Mouse (Mus musculus) cerebellum, postnatal 36 days (tissue): ENCODE measurements around the gene Pola2.
A peak's percentile ranks its signal among the peaks of the same experiment; 100 is the strongest.

ENCODE experiments used
- DNase-seq, 2 experiments: peaks; one replicate each; pipeline ENCODE4 v3.0.0; 2021 to 2022; ENCODE audit warnings: mixed read lengths in 2 of 2

The Pola2 gene

DNA sequence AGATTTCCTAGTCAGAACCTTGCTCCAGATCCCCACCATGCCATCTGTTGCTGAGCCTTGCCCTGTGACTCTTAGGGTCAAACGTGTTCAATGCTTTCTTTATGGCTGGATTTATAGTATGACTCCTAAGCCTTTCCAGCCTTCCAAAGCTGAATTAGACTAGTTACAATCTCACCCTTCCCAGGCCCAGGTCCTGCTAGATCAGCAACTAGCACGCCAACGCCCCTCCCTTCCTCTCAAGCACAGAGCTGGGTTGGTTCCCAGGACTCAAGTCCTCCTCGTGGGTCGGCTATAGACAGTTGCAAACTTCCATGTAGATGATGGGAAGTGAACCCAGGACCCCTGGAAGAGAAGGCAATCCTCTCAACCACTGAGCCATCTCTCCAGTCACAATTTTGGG is 28.3 kb downstream of the Pola2 start:
- no peak for DNase-seq

DNA sequence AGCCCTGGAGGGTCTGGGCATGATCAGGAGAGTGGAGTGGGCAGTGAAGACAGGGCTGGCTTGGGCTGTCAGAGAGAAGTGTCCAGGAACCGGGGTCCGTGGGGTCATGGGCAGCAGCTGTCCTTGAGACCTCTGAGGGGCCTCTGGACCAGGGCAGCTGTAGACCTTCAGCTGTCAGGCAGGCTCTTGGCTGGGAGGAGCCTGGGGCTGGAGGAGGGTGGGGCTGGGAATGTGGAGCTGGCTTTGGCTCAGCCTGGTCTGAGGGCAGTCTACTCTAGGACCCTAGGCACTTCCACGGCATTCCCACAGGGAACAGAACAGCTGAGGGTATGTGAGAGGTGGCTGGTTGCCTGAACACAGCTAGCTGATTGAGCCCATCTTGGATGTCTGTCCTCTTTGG is 28.7 kb downstream of the Pola2 start:
- no peak for DNase-seq

DNA sequence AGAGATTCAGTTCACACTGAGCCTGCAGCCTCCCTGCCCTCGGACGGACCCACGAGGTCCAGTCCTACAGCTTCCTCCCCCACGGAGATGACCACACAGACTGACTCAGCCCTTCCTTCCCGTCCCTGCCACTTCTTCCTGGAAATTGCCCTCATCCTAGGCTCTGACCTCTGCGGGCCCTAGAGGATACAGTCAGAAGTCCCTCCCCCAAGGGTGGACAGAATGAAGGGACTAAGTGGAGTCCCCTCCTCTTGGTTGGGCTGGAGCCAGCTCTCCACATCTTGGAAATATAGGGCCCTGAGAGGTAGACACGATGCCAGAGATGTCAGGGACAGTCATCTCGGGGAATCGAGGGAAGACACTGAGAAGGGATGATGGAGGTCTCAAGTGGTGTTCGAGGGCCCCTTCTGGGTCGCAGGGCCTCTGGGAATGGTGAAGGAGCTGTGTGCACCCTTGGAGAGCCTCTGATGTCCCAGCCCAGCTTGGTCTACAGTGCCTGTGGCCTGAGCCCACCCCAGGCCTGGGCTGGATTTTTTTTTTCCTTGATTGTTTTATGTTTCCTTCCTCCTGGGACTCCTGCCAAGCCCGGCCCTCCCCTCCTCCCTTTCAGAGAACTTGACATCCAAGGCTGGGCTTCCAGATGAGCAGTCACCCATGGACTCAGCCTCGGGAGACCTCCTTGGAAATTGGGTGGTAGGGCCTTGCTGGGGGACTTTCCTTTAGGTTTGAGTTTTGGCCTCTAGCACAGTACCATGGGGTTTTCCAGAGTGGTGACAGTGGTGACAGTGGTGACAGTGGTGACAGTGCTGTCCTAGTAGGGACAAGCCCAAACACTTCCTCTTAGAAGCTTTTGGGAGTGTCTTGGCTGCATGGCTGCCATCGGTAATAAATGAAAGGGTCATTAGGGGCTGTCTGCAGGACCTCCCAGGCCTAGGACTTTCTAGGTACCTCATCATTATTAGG is 34.1 kb downstream of the Pola2 start:
- DNase-seq: no peak

DNA sequence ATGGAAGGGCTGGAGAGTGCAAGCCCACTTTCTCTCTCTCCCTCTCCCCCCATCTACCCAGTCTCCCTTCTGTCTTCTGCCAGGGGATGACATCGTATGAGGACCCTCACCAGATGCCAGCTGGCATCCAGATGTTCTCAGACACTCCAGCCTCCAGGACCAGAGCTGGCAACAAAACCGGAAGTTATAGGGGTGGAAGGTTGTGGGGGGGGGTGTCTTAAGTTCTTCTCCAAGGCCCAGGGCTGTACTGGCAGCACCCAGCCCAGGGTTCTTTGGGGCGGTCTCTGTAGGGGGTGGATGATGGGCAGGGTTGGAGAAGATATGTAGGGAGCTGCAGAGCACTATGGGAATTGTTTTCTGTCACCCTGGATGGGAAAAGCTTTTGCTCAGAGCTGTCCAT is 35.5 kb downstream of the Pola2 start:
- no peak for DNase-seq

DNA sequence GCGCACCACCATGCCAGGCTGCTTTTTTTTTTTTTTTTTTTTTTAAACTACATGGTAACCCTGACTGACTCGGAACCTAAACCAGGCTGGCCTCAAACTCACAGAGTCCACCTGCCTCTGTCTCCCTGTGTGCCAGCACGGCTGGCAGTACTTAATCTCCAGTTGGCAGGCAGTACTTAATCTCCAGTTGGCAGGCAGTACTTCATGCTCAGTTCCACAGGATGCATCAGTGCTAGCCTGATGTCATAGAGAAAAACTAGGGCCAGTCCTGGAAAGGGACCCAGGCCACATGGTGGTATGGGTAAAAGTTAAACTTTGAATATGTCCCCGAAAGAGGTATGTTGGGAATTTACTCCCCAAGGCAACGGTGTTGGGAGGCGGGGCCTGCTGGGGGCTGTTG is 35.9 kb downstream of the Pola2 start:
- no peak for DNase-seq

DNA sequence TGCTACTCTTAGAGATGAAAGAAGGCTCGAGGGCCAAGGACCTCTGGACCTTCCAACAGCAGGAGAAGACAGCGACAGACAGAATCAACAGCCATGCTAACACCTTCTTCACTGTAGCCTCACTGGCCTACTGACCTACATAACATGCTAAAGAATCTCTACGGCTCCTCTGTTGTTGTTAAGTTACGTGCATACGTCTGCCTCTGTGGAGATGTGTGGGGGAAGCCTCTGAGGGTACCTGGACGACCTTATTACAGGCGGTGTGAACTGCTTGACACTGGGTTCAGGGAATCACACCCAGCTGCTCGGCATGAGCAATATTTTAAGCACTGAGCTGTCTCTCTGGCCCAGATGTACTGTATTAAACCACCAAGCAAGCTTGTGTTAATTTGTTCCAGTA is 36.5 kb downstream of the Pola2 start:
- no peak for DNase-seq

DNA sequence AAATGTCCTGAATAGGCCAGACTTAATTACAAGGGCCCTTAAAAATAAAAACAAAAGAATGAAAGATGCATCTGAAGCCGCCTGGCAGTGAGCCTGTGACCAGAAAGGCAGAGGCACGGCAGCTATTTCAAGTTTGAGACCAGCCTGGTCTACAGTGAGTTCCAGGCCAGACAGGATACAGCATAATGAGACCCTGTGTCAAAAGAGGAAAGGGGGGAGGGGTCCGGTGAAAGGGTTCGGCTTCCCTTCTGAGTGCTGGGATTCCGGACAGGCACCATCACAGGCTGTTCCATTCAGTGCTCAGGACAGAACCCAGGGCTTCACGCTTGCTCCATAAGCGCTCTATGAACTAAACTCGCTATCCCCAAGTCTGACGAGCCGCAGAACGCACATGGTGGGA is 37.0 kb downstream of the Pola2 start:
- DNase-seq: no peak

DNA sequence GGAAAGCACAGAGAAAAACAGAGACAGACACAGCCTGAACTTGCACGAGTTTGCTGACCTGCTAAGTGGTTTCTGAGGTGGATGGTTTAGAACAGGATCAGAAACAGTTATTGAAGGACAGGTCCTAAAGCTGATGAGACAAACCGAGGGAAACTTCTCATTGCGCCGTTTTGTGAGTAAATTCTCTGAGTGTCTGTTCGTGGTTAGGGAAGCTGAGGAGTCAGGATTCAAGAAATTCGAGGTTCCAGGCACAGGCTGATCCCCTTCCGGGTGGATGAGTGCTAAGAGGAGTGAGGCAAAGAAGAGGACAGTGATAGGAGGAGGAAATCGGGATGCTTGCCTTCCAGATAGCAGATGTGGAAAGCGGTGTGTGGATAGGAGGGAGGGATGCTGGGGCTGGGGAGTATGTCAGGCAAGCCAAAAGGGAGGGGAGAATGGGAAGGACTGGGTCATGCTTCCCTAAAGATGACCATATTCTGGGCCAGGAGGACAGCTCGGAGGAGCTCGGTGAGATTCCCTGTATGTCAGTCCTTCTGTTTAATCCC is 38.6 kb downstream of the Pola2 start:
- DNase-seq: no peak

DNA sequence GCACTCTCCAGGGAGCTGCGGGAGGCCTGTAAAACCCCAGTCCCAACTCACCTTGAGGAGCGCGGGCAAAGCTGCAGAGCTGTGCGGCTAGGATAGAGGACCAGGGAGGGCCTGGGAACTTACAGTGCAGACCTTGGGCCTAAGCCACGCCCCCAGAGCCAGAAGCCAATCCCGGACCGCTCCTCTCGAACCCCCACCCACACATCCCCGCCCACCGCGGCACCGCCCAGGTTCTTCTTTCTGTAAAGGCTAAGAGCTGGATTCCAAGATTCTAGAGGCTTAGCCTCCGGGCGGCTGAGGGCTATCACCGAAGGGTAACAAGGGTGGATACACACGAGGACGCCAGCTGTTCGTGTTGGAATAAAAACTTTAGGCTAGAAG is 39.3 kb downstream of the Pola2 start, which contains the start of gene Cdc42ep2:
TSS of gene Cdc42ep2 (minus strand) at position 104 of the 381 bp plus-strand sequence.
- DNase-seq: peak; percentile 94 to 97

DNA sequence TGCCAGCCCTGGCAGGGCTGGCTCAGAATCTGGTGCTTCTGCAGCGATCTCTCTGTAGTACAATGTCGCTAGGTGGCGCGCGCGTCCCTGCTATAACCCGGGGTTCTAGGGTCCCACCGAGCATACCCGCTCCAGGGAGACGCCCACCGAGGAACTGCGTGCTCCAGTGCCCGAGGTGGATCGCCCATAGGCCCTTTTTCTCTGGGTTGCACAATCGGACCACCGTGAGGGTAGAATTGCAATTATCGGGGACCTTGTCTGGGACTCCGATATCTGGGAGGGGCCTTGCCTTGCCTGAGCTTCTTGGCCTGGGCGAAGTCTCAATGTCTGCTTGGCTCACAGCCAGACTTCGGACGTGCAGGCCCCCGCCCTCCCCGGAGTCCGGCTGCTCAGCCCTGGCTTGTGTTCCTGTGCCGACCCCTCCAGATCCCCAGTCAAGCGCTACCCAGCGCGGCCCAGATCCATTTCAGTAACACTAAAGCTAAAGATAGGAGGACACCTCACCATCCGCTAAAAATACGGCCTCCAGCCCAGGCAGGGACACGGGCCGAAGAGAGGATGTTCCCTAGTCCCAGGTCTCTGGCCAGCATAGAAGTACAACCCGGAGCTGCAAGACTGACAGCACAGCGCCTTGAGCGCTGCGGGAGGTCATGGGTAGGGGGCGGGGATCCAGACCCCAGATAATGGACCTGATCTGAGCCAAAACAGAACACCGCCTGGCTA is 39.9 kb downstream of the Pola2 start:
- DNase-seq: peak; percentile 89 to 93

DNA sequence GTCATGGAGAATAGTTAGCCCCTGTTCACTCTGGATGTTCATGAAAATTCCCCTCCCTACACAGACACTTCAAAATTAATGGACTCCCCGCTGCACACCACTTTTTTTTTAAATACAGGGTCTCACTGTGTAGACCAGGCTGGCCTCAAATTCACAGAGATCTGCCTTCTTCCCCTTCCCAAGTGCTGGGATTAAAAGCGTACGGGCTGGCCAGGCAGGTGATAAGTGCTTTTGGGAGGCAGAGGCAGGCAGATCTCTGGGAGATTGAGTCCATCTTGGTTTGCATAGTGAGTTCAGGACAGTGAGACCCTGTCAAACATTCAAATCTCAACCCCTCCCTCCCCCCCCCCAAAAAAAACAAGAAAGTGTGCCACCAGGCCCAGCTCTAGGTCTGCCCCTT is 41.0 kb downstream of the Pola2 start:
- no peak for DNase-seq

DNA sequence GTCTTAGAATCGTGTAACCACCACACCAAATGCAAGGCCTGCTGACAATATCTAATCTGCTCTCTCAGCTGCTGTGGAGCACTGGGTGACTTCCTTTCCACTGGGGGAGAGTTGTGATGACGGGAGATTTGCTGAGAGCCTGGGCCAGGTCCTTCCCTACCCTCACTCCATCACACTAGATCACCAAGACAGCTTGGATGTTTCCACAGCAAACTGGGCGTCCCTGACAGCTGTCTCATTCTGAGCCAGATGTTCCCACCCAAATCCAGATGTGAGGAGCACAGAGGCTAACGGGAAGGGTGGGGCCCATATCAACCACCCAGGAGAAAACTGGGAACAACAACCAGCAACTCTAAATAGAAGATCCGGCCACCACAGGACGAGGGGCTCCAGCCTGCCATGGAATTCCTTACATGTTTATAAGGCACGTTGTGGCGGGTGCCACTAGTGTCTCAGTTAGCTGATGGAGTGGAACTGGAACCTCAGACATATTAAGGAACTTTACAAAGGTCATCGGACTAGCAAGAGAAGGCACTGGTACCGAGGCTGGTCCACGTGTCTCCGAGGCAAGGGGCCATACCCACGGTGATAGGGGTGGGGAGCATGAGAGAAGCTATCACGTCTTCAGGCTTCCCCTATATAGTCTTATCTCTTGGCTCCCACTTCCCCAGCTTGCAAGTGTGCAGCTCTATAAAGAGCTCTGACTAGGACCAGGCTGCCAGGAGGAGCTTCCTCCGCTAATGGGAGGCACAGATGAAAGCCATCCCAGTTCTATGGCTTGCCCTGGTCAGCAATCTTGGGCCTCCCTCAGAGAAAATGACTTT is 41.7 kb downstream of the Pola2 start:
- no peak for DNase-seq

DNA sequence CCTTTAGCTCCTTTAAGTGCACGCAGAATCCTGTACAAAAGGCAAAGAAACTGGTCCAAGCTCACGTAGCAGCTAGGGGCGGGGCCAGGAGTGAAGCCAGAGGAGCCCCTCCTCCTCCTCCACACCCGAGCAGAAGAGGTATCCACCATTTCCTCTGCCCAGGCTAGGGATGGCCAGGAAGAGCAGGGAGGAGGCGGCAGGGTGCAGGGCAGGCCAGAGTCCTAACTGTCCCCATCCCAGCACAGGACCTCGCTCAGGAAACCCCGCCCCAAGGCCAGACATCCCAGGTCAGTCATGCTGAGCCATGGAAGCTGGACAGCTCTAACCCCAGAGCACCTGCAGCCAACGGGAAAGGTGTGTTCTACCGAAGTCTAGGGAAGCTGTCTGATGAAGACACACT is 42.3 kb downstream of the Pola2 start:
- DNase-seq: no peak

DNA sequence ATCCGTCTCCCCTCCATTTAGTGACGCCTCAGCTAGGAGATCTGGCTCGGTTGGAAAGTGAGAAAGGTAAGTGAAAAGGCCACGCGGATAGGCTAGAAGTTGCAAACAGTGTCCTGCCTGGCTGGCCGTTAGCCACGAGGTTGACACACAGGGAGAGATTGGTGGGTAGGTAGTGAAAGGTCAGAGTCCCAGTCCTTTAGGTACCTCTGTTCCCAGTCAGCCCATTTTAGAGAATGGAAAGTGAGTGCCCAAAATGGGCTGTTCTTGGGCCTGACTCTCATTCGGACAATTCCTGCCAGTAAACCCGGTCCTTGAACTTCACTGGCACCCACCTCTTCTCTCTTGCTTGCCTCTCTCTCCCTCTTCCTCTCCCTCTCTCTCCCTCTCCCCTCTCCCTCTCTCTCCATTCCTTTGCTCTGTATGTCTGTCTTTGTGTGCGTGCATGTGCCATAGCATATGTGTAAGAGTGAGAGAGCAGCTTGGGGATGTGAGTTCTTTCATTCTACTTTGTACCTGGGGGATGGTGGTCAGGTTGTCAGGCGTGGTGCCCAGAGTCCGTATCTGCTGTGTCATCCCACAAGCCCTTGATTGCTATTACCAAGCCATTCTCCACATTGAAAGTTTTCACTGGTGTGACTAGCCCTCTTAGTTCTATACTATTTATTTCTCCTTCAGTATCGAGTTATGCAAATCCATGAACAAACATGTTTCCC is 50.8 kb downstream of the Pola2 start, which contains the start of gene Dpf2:
TSS of gene Dpf2 (minus strand) at position 4 of the 713 bp plus-strand sequence.
- no peak for DNase-seq

DNA sequence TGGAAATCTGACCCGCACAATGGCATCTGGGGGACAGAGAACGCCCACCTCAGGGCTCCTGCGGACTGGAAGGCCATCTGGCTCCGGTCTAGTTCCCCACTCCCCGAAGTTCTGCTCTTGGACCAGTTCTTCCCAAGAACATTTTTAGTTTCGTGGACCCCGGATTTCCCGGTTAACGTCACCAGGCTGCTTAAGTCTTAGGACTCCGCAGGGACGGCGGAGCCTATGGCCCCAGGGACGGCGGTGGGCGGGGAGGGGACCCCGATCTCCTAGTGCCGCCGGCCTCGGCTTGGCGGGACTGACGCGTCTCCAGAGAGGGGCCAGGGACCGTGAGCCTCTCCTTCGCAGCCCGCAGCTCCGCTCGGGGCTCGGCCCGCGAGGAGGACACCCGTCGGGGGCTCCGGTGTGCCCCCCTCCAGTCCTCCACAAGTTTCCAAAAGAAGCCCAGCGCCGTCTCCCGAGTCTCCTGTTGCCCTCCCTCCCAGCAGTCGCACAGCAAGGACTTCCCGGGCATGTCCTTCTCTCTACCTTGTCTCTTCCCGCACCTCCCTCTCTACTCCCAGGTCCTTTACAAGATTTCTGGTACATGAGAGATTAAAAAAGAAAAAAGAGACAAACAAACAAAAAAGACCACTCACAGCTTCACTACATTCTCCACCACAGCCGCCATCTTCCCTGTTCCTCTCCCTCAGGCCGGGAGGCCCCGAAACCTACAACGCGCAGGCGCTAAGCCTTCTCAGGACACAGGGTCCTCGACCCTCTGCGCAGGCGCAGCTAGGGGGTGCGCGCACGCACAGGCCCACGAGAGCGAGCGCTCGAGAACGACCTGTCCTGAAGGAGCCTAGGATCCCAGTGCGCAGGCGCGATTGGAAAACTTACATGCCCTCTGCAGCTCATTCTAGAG is 51.6 kb downstream of the Pola2 start:
- DNase-seq: peak; percentile 99 to 100

DNA sequence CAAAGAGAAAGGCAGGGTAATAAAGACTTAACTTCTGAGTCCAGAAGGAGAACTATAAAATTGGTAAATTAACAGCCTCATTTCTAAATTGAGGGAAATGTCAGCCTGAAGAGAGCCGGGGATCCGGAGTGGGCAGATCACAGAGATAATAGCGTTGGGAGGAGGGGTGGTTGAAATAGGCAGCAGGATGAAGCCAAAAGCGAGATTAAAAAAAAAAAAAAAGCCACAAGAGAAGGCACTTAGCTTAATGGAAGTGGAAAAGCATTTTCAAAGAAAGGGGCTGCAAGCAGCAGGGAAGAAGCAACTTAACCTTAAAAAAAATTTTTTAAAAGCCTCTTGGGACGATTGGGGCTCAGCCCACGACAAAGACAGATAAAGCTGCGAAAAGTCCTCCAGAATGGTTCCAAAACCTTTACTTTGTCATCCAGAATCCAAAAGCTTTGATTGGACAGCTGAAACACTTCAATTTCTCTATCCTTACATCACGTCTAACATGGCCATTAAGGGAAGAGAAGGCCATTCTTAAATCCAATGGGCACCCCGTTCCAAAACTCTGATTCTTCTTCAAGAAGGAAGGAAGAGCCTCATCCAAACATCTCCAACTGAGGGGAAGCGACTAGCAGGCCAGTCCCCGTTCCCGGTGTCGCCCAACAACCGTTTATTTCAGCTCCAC is 52.4 kb downstream of the Pola2 start:
- no peak for DNase-seq

DNA sequence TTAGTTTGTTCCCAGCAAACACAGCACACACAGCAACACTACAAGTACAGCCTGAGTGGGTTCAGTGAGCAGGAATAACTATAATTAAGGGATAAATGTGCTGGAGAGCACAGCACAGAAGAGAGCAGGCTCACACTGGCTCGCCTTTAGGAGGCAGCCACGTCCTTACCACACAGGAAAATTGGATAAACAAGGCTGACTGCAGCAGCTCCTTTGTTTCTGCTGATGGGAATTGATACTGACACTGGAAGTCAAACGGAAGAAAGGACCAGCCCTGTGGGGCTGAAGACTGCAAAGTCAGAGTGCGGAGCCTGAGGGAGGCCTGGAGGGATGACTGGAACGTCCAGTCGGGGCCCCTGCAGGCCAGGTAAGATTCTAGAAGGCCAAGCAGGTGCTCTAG is 53.8 kb downstream of the Pola2 start:
- no peak for DNase-seq

DNA sequence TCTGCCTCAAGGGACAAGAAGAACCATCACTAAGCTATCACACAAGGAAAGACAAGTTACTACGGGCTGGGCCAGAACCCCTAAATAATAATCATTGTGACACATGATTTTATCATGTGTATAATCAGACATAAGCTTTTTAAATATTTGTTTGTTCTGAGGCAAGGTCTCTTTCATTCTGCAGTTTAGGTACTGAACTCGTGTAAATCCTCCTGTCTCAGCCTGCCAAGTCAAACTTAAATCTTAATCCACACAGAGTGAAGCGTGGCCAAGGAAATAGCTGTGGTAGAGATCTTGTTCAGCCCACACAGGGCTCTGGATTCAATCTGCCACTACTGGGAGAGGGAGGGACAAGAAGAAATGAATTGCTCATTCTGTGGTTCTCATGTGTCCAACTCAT is 56.7 kb downstream of the Pola2 start:
- DNase-seq: no peak

DNA sequence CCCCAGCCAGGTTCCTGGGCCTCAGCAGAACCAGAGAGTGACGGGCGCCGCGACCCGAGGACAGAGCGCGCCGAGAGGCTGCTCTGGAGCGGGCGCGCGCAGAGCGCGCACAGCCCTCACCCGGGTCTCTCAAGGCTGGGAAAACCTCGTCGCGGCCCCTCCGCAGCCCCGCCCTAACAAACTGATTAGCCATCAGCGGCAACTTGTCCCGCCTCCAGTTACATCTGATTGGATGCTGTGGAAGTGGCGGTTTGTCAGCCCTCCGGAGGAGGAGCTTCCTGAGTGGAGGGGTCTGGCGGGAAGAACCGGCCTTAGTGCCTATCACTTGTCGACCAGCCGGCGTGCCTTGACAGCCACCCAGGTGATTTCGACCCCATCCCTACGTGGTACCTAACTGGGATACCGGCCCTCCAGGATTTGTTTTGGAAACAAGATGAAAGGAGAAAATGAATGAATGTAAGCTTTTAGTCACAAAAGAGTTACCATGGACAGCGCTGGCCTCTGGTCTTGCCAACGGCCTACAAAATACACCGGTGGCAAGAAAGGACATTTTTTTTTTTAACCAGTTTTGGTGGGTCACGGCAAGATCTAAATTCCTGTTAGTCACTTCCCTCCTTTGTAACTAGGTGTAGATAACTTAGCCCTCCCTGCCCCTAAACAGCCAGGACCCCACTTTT is 69.9 kb downstream of the Pola2 start, which contains the start of gene Tigd3:
TSS of gene Tigd3 (minus strand) at position 148 of the 677 bp plus-strand sequence.
- peak; percentile 96 to 98 for DNase-seq
